Mouse (Mus musculus) ES-E14 (cell line): ENCODE measurements around the gene Slc6a12. TPM values are rescaled to one million over a fixed set of nuclear protein-coding genes. Genes with fewer than 3 reads are reported as not detected.

Experiments
- DNase-seq: peaks from one replicate; pipeline ENCODE4 v3.0.0-alpha.2; 2013; ENCODE audit warnings: low read depth, low spot score
- H3K27ac ChIP-seq: 2 replicates; pipeline ENCODE4 v1.5.1; 2012; ENCODE audit warnings: low read depth, mild to moderate bottlenecking, low read length, moderate library complexity, mixed read lengths; ENCODE audit not compliant: poor library complexity, insufficient read depth, severe bottlenecking
- H3K36me3 ChIP-seq: 2 replicates; pipeline ENCODE4 v1.6.1; 2012; ENCODE audit warnings: mild to moderate bottlenecking, low read length, moderate library complexity, mixed read lengths; ENCODE audit not compliant: control insufficient read depth, poor library complexity, insufficient read depth, severe bottlenecking
- H3K4me1 ChIP-seq, 2 experiments: fragments of 150-350 bp in 1 of 2; sonication (generic) in 1 of 2; 2 replicates each; pipeline ENCODE4 v1.6.1; 2012; ENCODE audit warnings: low read length in 2 of 2, mild to moderate bottlenecking in 1 of 2, mixed read lengths in 1 of 2; ENCODE audit not compliant: control insufficient read depth in 2 of 2, insufficient read depth in 2 of 2, poor library complexity in 1 of 2
- H3K4me3 ChIP-seq, 2 experiments: fragments of 150-350 bp in 1 of 2; sonication (generic) in 1 of 2; 2 replicates each; pipeline ENCODE4 v1.5.1; 2012; ENCODE audit warnings: low read length in 2 of 2, low read depth in 1 of 2, mild to moderate bottlenecking in 1 of 2, mixed read lengths in 1 of 2; ENCODE audit not compliant: insufficient read depth in 1 of 2, poor library complexity in 1 of 2, severe bottlenecking in 1 of 2
- H3K9ac ChIP-seq: 2 replicates; pipeline ENCODE4 v1.6.1; 2012; ENCODE audit warnings: low read depth, mild to moderate bottlenecking, low read length, mixed read lengths; ENCODE audit not compliant: poor library complexity, insufficient read depth, severe bottlenecking
- H3K9me3 ChIP-seq: fragments of 150-350 bp; sonication (generic); 2 replicates; pipeline ENCODE4 v1.6.1; 2012; ENCODE audit warnings: low read depth, mild to moderate bottlenecking, low read length; ENCODE audit not compliant: control insufficient read depth, insufficient read depth
- CHD2 ChIP-seq: IDR thresholded peaks from 2 replicates; pipeline ENCODE4 v1.6.1; 2014; ENCODE audit warnings: mild to moderate bottlenecking, low read depth, low read length, inconsistent platforms
- HCFC1 ChIP-seq: IDR thresholded peaks from 2 replicates; pipeline ENCODE4 v1.6.1; 2012; ENCODE audit warnings: low read length, inconsistent platforms, borderline replicate concordance; ENCODE audit not compliant: insufficient read depth
- MAFK ChIP-seq: IDR thresholded peaks from 2 replicates; pipeline ENCODE4 v1.6.1; 2014; ENCODE audit warnings: mild to moderate bottlenecking, low read depth, low read length, inconsistent platforms; ENCODE audit not compliant: insufficient read depth
- ZC3H11A ChIP-seq: IDR thresholded peaks from 2 replicates; pipeline ENCODE4 v1.6.1; 2012; ENCODE audit warnings: low read depth, mild to moderate bottlenecking, inconsistent platforms, low read length, borderline replicate concordance
- ZNF384 ChIP-seq: IDR thresholded peaks from 2 replicates; pipeline ENCODE4 v1.6.1; 2012; ENCODE audit warnings: low read depth, low read length, inconsistent platforms
- in situ Hi-C, 2 experiments: fragments of 600-800 bp; cut with MboI; formaldehyde crosslinking; loops; one replicate each; pipeline ENCODE4 v1.15.1; 2025; ENCODE audit warnings: low sequenced_read_pairs in 2 of 2, inconsistent platforms in 1 of 2; ENCODE audit not compliant: unreplicated experiment in 2 of 2
- total RNA-seq: library from RNA; depleted of rRNA; stranded (reverse); fragments of 300-350 nt; gene quantifications from 2 replicates; pipeline ENCODE4 v1.2.3, GENCODE M21; 2012

Gene Slc6a12
- total RNA-seq, 1 experiment = 0.45 TPM

DNA sequence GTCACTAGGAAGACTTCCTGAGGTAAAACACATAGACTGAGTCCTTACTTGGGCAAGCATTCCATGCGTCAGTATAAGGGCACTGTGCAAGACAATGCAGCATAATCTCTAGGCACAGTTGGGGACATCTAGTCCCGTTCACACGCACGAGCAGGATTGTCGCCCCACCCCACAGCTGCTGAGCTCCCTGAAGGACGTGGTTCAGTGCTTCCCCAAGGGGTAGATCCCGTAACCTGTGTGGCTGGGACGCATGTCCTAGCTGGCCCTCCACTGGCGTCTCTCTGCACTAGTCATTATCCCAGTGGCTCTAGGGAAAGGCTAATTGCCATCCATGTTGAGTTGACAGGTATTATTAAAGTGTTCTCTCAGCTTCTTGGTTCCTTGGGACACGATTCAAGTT lies 39.2 kb downstream of the Slc6a12 start:
- Histone ChIP-seq H3K4me1 (0 out of 4 replicates have a peak, but pooled peaks cover 0 to 3% of the 10 kb centered on the region in 2 experiments), H3K4me3 (no peak overlapping the region), H3K9ac (no peak overlapping the region), H3K27ac (no peak overlapping the region), H3K36me3 (no peaks in the 10 kb centered on the region), H3K9me3 (no peaks in the 10 kb centered on the region)
- in situ Hi-C loops = no loop called here
- DNase-seq = no peak
- TF ChIP-seq HCFC1 = no peak
- TF ChIP-seq ZNF384 = no peak
- no peak for TF ChIP-seq ZC3H11A
- no peak for TF ChIP-seq MAFK
- no peak for TF ChIP-seq CHD2

DNA sequence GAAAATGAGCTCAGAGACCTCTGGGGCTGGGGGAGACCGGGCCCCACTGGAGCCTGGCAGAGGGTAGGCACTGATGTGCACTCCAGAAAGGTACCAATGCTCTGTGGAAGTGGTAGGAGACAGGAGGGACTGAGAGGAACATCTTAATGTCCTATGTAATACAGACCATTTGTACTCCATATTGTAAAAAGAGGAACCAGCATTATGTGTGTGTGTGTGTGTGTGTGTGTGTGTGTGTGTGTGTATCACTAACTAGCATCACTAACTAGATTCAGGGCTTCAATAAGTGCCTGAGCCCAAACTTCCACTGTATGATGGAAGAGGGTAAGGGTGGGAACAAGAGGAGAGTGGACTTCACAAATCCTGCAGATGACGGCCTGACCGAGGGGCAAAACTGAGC lies 42.5 kb downstream of the Slc6a12 start:
- H3K4me3 ChIP-seq = no peak overlapping the region
- in situ Hi-C loops = no loop called here

DNA sequence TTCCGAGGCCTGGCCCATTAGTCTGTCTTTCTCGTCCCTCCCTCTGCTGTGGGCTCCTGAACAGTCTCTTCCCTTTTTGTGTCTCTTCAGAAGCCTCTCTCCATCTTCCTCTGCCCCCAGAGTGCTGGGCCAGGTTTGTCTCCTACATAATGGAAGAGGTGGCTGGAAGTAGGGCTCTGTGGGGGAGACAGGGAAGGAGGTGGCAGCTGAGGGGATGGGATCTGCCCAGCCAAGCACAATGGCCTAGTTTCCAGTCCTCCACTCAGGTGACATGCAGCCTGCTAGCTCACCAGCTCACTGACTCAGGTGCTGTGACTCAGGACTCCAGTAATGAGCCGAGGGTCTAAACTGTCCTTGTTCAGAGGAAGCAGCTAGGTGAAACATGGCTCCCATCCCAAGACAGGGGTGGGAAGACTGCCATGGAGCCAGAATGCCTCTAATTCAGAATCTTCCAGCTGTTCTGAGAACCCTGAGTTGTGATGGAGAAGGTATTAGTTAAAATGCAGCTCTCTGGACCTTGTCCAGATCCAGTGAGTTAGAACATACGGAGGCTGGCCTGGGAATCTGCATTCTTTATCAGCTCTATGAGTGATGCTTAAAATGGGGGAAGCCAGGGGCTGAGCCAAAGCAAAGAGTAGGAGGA lies 49.9 kb downstream of the Slc6a12 start:
- no peak overlapping the region for H3K9ac ChIP-seq
- no peaks in the 10 kb centered on the region for H3K4me1 ChIP-seq
- in situ Hi-C loops = no loop called here
- H3K9me3 ChIP-seq = no peaks in the 10 kb centered on the region
- DNase-seq = no peak
- no peak overlapping the region for H3K4me3 ChIP-seq
- TF ChIP-seq ZNF384 (no peak), HCFC1 (no peak), CHD2 (no peak), ZC3H11A (no peak), MAFK (no peak)
- H3K36me3 ChIP-seq = no peaks in the 10 kb centered on the region
- no peak overlapping the region for H3K27ac ChIP-seq

More for the DNA sequence above, 42.5 kb downstream of the Slc6a12 start:
- no peak for DNase-seq
- no peak for TF ChIP-seq ZC3H11A
- no peak for TF ChIP-seq CHD2
- TF ChIP-seq ZNF384 = no peak
- TF ChIP-seq MAFK = no peak
- no peak for TF ChIP-seq HCFC1
- Histone ChIP-seq H3K4me1 (no peaks in the 10 kb centered on the region), H3K36me3 (no peaks in the 10 kb centered on the region), H3K27ac (no peak overlapping the region), H3K9me3 (no peaks in the 10 kb centered on the region), H3K9ac (no peak overlapping the region)

DNA sequence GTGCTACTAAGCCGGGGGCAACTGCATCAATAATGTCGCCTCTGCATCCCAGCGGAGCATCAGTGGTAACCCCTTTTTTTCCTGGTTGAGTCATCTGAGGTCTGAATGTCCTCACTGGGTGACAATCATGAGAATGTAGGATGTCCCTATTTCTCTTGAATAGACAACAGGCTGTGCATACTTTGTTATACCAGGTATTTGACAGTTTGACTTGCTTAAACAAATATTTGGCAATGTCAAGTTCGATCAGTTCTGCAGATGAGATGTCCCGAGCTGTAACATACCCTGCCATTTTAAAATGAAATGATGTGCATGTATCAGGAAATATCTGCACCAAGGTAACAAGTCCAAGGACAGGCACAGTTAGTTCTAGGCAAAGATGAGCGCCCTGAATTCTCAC lies 58.3 kb downstream of the Slc6a12 start:
- Histone ChIP-seq H3K9me3 (no peaks in the 10 kb centered on the region), H3K4me1 (no peaks in the 10 kb centered on the region), H3K27ac (no peak overlapping the region), H3K36me3 (no peaks in the 10 kb centered on the region), H3K4me3 (no peak overlapping the region), H3K9ac (no peak overlapping the region)
- TF ChIP-seq ZC3H11A = no peak
- TF ChIP-seq CHD2 = no peak
- TF ChIP-seq HCFC1 = no peak
- TF ChIP-seq MAFK = no peak
- no peak for TF ChIP-seq ZNF384
- in situ Hi-C loops = no loop called here
- no peak for DNase-seq
